Mouse (Mus musculus) small intestine, adult 2 months (tissue): ENCODE data around the gene Hoxa5.

Experiments
- CTCF ChIP-seq: fragments of 200-500 bp; IDR thresholded peaks from 2 replicates; pipeline ENCODE4 v1.5.1; 2012; ENCODE audit warnings: low read depth, mild to moderate bottlenecking, control low read depth, inconsistent platforms, low read length, moderate library complexity, mixed read lengths; ENCODE audit not compliant: insufficient replicate concordance, insufficient read length; ENCODE audit errors: extremely low read depth
- POLR2A ChIP-seq: fragments of 200-500 bp; IDR thresholded peaks from 2 replicates; pipeline ENCODE4 v1.6.1; 2012; ENCODE audit warnings: low read depth, mild to moderate bottlenecking, control low read depth, inconsistent platforms, low read length, moderate library complexity

- TF ChIP-seq POLR2A (no peak), CTCF (no peak)
These were observed 29.2 kb downstream of the Hoxa5 start for GRCm38 (mm10) chr6:52174968-52175751.
